ENCODE assay signal across 9 mouse cellular contexts in genomic region chr19:5935266-5935665, GRCm38 (mm10). TPM values are rescaled to one million over a fixed set of nuclear protein-coding genes. Genes with fewer than 3 reads are reported as not detected.
DNase-seq lines count a peak whose midpoint lies in the region; ATAC-seq lines count a peak whose summit lies in the region.
"Had no signal": no experiment of that assay in that cellular context is flagged by ENCODE, and none has a peak within 500 bp of the region (broad histone marks: within the 10 kb centered on the region; RNA-seq: fewer than 3 reads in every experiment).

No protein-coding gene starts in this region.

- H3K9me3 ChIP-seq in lung, embryonic 16.5 days (ENCODE audit: control insufficient read depth, low read length) = no peaks in the 10 kb centered on the region

- no peak overlapping the region for H3K4me2 ChIP-seq in lung, embryonic 16.5 days (ENCODE audit: low read depth, low read length)

- H3K9ac ChIP-seq in lung, embryonic 16.5 days (ENCODE audit: low read length) = no peak overlapping the region

- peak; percentile 90 for ATAC-seq in lung, embryonic 16.5 days (ENCODE audit: low read depth)

- intact Hi-C loops in heart, postnatal 10 days (cut with DNase I) = no loop called here

- H3K36me3 ChIP-seq in lung, embryonic 16.5 days (ENCODE audit: control insufficient read depth, insufficient read depth, low read length) = no peaks in the 10 kb centered on the region

- H3K4me1 ChIP-seq in lung, embryonic 16.5 days (replicated peaks; ENCODE audit: control insufficient read depth, insufficient read depth, low read length) = peaks cover 41% of the 10 kb centered on the region

- 17% methylated on average over 3 of the region's 3 CpGs for WGBS in lung, embryonic 16.5 days

- H3K4me3 ChIP-seq in lung, embryonic 16.5 days (ENCODE audit: low read length) = no peak overlapping the region

- peak overlapping the region; percentile 87 for H3K27ac ChIP-seq in lung, embryonic 16.5 days (ENCODE audit: low read length)

- H3K27me3 ChIP-seq in lung, embryonic 16.5 days (ENCODE audit: control insufficient read depth, insufficient read depth, low read depth, low read length) = no peaks in the 10 kb centered on the region

- DNase-seq in embryo, embryonic 10 days (ENCODE audit: low spot score) = peak; percentile 44
- no peak for DNase-seq in embryo, embryonic 9.5 days (ENCODE audit: extremely low spot score)
- DNase-seq in adrenal gland, postnatal 25 days = peak; percentile 60
- DNase-seq in heart, postnatal 10 days = peak; percentile 77 to 81
- DNase-seq in thymus, adult 18-20 months = no peak
- no peak for DNase-seq in layer of hippocampus, adult 18-20 months (ENCODE audit: low spot score in 2 of 2)
- no peak for DNase-seq in thymus, postnatal 14 days

RNA-seq across cellular contexts. Expression of gene Cdc42ep2, which starts 10.7 kb away (rescaled TPM):
- 6.2 and 8.5 TPM in 2 replicates for total RNA-seq in adrenal gland, postnatal 25 days (2021)
- total RNA-seq in heart, postnatal 10 days (2021) = 10 to 100 TPM; 14.0 to 16.0 TPM
- 15.6 and 17.1 TPM in 2 replicates for polyA plus RNA-seq in lung, embryonic 16.5 days (2015; fragmentation: Nextera tagmentation; extraction: Ambion mirVana)
- total RNA-seq in layer of hippocampus, adult 18-20 months (2021) = 1 to 10 TPM; 4.3 to 4.6 TPM
- total RNA-seq: megakaryocyte progenitor cell, adult 5-6 weeks had no signal

RNA-seq across cellular contexts. Expression of gene Dpf2, which starts 22.5 kb away (rescaled TPM):
- total RNA-seq in adrenal gland, postnatal 25 days (2021) = 88.9 and 103 TPM in 2 replicates
- total RNA-seq in heart, postnatal 10 days (2021) = 100 to 1,000 TPM; 100 to 101 TPM
- polyA plus RNA-seq in lung, embryonic 16.5 days (2015; fragmentation: Nextera tagmentation; extraction: Ambion mirVana) = 155 TPM in 2 replicates
- total RNA-seq in layer of hippocampus, adult 18-20 months (2021) = 100 to 1,000 TPM in 1 of 2 experiments, 10 to 100 TPM in 1; 90.8 to 100 TPM

RNA-seq across cellular contexts. Expression of gene Pola2, which starts 28.7 kb away (rescaled TPM):
- 28.4 and 29.6 TPM in 2 replicates for total RNA-seq in adrenal gland, postnatal 25 days (2021)
- 10 to 100 TPM; 21.1 TPM for total RNA-seq in heart, postnatal 10 days (2021)
- polyA plus RNA-seq in lung, embryonic 16.5 days (2015; fragmentation: Nextera tagmentation; extraction: Ambion mirVana) = 64.2 and 70.0 TPM in 2 replicates
- 1 to 10 TPM; 5.0 to 5.9 TPM for total RNA-seq in layer of hippocampus, adult 18-20 months (2021)

RNA-seq across cellular contexts. Expression of gene Tigd3, which starts 41.3 kb away (rescaled TPM):
- 1.3 and 2.0 TPM in 2 replicates for total RNA-seq in adrenal gland, postnatal 25 days (2021)
- 1 to 10 TPM; 1.1 to 1.2 TPM for total RNA-seq in heart, postnatal 10 days (2021)
- 2.5 and 3.2 TPM in 2 replicates for polyA plus RNA-seq in lung, embryonic 16.5 days (2015; fragmentation: Nextera tagmentation; extraction: Ambion mirVana)
- 1 to 10 TPM; 2.5 TPM for total RNA-seq in layer of hippocampus, adult 18-20 months (2021)

RNA-seq across cellular contexts. Expression of gene Slc22a20, which starts 50.7 kb away (rescaled TPM):
- not detected in 2 replicates for total RNA-seq in adrenal gland, postnatal 25 days (2021)
- not detected for total RNA-seq in heart, postnatal 10 days (2021)
- not detected in 2 replicates for polyA plus RNA-seq in lung, embryonic 16.5 days (2015; fragmentation: Nextera tagmentation; extraction: Ambion mirVana)
- not detected for total RNA-seq in layer of hippocampus, adult 18-20 months (2021)
- total RNA-seq: megakaryocyte progenitor cell, adult 5-6 weeks had no signal

Comparison
In these comparisons a context has a peak if more than half of its experiments do, and no peak if none do; other contexts are left out.
1. DNase-seq: peak in embryo, embryonic 10 days (single experiment), adrenal gland, postnatal 25 days (single experiment) and heart, postnatal 10 days (2 of 2); none in embryo, embryonic 9.5 days (single experiment), thymus, adult 18-20 months (0 of 2), layer of hippocampus, adult 18-20 months (0 of 2) and thymus, postnatal 14 days (single experiment).